Mouse (Mus musculus): ENCODE data around the gene Miga1. TPM values are rescaled to one million over a fixed set of nuclear protein-coding genes. Genes with fewer than 3 reads are reported as not detected.
"Not testable (repeated sequence)": the region's sequence is repeated elsewhere in the genome, so short reads cannot be mapped to it uniquely, and the experiment has no call there.

Miga1 gene
- polyA plus RNA-seq, 1 experiment, result 13.2 TPM

DNA sequence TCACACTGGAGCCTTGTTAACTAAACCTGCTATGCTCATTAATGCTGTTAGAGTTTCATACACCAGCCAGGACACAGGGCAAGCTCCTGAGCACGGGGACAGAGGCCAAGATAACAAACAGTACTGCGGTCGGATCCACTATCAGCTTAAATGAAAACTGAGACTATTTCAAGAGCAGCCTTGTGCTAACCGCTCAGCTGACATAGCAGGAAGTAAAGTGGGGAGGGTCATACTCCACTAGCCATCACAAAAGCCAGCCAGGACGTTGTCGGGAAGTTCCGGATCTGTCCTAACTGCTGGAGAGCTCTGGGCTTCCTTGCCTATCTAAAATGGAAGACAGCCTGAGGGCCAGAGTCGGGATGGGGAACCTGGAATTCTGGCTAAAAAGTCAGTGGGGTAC, 78.3 kb downstream of the Miga1 start:
- H3K4me1 ChIP-seq (ENCODE audit: control insufficient read depth, insufficient read depth, low read length), result 0 out of 2 replicates have a peak, but pooled peaks cover 2% of the 10 kb centered on the region
- no peak overlapping the region for H3K4me3 ChIP-seq (ENCODE audit: insufficient read depth, low read length)
- H3K27ac ChIP-seq (ENCODE audit: insufficient read depth, low read length), result no peak overlapping the region
- TF ChIP-seq CTCF (IDR thresholded peaks at IDR 0.05; ENCODE audit: borderline replicate concordance, insufficient read depth, low read length) (no peak), POLR2A (IDR thresholded peaks at IDR 0.05; ENCODE audit: low read depth, low read length) (no peak)

DNA sequence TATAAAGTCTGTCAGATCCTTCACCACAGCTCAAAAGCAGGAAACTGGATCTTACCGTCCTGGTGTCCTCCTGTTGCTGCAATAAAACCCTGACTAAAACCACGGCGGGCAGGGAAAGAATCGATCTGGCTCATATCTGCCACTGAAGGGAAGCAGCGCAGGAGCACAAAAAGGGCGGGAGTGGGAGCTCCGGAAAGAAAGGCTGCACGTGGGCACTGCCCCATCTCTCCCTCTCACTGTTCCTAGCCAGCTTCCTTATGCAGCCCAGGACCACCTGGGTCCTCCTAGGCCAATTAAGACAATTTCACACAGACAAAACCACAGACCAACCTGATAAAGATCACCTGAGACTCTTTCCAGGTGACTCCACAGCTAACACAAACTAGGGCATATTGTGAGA, 78.8 kb downstream of the Miga1 start:
- no peak overlapping the region for H3K4me3 ChIP-seq (ENCODE audit: insufficient read depth, low read length)
- TF ChIP-seq CTCF (IDR thresholded peaks at IDR 0.05; ENCODE audit: borderline replicate concordance, insufficient read depth, low read length) (no peak), POLR2A (IDR thresholded peaks at IDR 0.05; ENCODE audit: low read depth, low read length) (no peak)

DNA sequence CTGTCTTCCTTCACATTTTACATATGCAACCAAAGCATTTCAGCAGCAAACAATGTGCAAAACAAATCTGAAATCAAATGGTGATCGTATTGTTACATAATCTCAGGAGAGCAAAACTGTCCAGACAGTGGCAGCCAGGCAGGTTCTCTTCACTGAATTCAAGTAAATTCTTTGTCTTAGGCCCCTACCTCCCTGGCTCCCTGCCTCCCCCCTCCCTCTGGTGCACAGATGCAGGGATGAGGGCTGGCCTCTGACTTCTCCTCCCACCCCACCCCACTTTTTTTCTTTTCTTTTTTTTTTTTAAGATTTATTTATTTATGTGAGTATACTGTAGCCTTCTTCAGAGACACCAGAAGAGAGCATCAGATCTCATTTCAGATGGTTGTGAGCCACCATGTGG, 79.8 kb downstream of the Miga1 start:
- Histone ChIP-seq H3K27ac (ENCODE audit: insufficient read depth, low read length) (no peak overlapping the region), H3K4me3 (ENCODE audit: insufficient read depth, low read length) (no peak overlapping the region), H3K4me1 (ENCODE audit: control insufficient read depth, insufficient read depth, low read length) (0 out of 2 replicates have a peak, but pooled peaks cover 2% of the 10 kb centered on the region)
- TF ChIP-seq POLR2A (IDR thresholded peaks at IDR 0.05; ENCODE audit: low read depth, low read length) (no peak), CTCF (IDR thresholded peaks at IDR 0.05; ENCODE audit: borderline replicate concordance, insufficient read depth, low read length) (no peak)

More for the DNA sequence above, 78.8 kb downstream of the Miga1 start:
- Histone ChIP-seq H3K4me1 (ENCODE audit: control insufficient read depth, insufficient read depth, low read length) (0 out of 2 replicates have a peak, but pooled peaks cover 2% of the 10 kb centered on the region), H3K27ac (ENCODE audit: insufficient read depth, low read length) (no peak overlapping the region)

DNA sequence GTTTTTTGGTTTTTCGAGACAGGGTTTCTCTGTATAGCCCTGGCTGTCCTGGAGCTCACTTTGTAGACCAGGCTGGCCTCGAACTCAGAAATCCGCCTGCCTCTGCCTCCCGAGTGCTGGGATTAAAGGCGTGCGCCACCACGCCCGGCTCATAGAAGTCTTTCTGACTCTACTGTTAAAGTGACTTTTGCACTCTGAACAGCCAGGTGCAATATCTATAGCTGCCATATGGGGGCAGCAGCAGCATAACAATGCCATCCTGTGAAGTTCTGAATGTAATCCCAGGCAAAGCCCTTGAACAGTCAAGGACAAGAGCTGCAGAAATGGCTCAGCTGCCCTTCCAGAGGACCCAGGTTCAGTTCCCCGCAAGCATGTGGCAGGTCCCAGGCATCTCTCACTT, 80.8 kb downstream of the Miga1 start:
- not testable (repeated sequence) for H3K27ac ChIP-seq (ENCODE audit: insufficient read depth, low read length); H3K4me1 ChIP-seq (ENCODE audit: control insufficient read depth, insufficient read depth, low read length); H3K4me3 ChIP-seq (ENCODE audit: insufficient read depth, low read length)

DNA sequence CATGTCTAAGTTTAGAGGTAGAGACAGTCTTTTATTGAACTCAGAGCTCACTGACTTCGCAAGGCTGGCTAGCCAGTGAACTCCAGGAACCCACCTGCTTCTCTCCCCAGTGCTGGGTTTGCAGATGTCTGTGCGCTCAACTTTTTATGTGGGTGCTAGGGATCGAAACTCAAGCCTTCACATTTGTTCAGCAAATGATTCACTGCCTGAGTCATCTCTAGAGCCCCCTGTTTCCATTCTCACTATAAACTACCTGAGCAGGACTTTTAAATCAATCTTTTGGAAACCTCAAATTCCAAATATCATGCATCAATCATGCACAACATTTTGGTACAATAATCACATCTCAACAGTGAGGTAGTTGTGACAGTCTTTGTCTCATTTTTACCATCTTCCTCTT, 82.7 kb downstream of the Miga1 start:
- Histone ChIP-seq H3K4me3 (ENCODE audit: insufficient read depth, low read length) (no peak overlapping the region), H3K4me1 (ENCODE audit: control insufficient read depth, insufficient read depth, low read length) (0 out of 2 replicates have a peak, but pooled peaks cover 2% of the 10 kb centered on the region), H3K27ac (ENCODE audit: insufficient read depth, low read length) (no peak overlapping the region)
- TF ChIP-seq POLR2A (IDR thresholded peaks at IDR 0.05; ENCODE audit: low read depth, low read length), result no peak
- no peak for TF ChIP-seq CTCF (IDR thresholded peaks at IDR 0.05; ENCODE audit: borderline replicate concordance, insufficient read depth, low read length)

DNA sequence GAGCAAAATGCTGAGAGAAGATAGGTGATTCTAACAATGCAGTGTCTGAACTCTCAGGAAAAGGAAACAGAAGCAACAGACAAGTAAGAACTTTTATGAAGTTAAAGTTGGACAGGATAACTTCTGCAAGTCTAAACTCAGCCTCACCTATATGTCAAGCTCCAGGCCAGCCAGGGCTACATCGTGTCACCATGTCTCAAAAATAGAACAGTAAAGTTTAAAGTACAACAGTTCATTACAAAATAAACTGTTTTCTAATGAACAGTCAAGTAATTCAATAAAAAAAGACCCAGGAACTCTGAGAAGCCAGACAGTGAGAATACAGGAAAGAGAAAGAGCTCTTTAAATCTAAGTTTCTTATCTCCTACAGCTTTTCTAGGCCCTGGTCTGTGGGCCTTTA, 89.7 kb downstream of the Miga1 start:
- TF ChIP-seq POLR2A (IDR thresholded peaks at IDR 0.05; ENCODE audit: low read depth, low read length) (no peak), CTCF (IDR thresholded peaks at IDR 0.05; ENCODE audit: borderline replicate concordance, insufficient read depth, low read length) (no peak)
- Histone ChIP-seq H3K4me1 (ENCODE audit: control insufficient read depth, insufficient read depth, low read length) (no peaks in the 10 kb centered on the region), H3K4me3 (ENCODE audit: insufficient read depth, low read length) (no peak overlapping the region), H3K27ac (ENCODE audit: insufficient read depth, low read length) (no peak overlapping the region)

DNA sequence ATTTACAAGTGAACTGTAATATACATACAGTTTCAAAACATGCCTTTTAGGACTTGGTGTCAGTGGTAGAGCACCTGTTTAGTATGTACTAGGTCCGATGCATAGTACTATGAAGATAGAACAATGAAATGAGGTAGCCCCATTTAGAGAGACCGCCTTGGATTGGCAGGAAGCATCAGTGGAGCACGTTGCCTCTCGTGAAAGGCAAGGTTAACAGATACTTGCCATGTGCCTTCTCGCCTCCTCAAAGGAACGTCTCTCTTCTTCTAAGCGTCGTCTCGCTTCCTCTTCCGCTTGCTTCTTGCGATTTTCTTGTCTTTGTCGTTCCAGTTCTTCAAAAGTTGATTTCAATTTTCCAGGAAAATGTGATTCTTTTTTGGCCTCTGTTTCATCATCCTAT, 92.5 kb downstream of the Miga1 start:
- no peaks in the 10 kb centered on the region for H3K4me1 ChIP-seq (ENCODE audit: control insufficient read depth, insufficient read depth, low read length)
- no peak for TF ChIP-seq CTCF (IDR thresholded peaks at IDR 0.05; ENCODE audit: borderline replicate concordance, insufficient read depth, low read length)
- TF ChIP-seq POLR2A (IDR thresholded peaks at IDR 0.05; ENCODE audit: low read depth, low read length), result no peak

DNA sequence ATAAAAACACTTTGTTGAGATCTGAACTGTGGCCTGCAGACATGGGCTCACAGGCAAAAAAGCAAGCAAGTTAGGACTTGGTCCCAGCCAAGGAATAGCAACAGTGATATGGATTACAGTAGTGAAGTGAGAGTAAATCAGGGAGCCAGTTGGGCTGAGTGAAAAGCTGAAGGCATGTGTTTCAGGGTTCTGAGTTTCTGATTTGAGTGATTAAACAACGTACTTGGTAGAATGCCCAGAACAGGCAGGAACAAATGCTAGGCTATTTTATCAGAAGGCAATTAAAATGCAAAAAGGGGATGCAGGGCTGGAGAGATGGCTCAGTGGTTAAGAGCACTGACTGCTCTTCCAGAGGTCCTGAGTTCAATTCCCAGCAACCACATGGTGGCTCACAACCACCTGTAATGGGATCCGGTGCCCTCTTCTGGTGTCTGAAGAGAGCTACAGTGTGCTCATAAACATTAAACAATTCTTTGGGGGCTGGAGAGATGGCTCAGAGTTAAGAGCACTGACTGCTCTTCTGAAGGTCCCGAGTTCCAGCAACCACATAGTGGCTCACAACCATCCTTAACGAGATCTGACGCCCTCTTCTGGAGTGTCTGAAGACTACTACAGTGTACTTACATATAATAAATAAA, 94.8 kb downstream of the Miga1 start:
- no peak overlapping the region for H3K27ac ChIP-seq (ENCODE audit: insufficient read depth, low read length)
- TF ChIP-seq POLR2A (IDR thresholded peaks at IDR 0.05; ENCODE audit: low read depth, low read length), result no peak
- TF ChIP-seq CTCF (IDR thresholded peaks at IDR 0.05; ENCODE audit: borderline replicate concordance, insufficient read depth, low read length), result no peak
- no peaks in the 10 kb centered on the region for H3K4me1 ChIP-seq (ENCODE audit: control insufficient read depth, insufficient read depth, low read length)
- no peak overlapping the region for H3K4me3 ChIP-seq (ENCODE audit: insufficient read depth, low read length)

More for the DNA sequence above, 92.5 kb downstream of the Miga1 start:
- no peak overlapping the region for H3K27ac ChIP-seq (ENCODE audit: insufficient read depth, low read length)
- no peak overlapping the region for H3K4me3 ChIP-seq (ENCODE audit: insufficient read depth, low read length)

DNA sequence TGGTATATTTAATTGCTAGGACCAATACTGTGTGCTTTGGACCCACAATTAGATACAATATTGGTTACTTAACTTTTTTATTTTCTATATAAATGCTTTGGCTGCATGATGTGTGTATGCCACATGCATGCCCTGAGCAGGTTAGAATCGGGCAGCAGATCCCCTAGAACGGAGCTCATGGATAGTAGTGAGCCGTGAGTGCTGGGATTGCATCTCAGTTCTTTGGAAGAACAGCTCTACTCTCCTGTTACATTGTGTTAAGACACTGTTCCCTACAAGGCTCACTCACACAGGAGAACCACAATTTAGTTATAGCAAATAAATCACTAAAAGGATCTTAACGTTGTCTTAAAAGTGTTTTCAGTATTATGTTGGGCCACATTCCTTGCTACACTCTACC, 96.9 kb downstream of the Miga1 start:
- H3K27ac ChIP-seq (ENCODE audit: insufficient read depth, low read length), result no peak overlapping the region
- no peak for TF ChIP-seq CTCF (IDR thresholded peaks at IDR 0.05; ENCODE audit: borderline replicate concordance, insufficient read depth, low read length)
- no peak for TF ChIP-seq POLR2A (IDR thresholded peaks at IDR 0.05; ENCODE audit: low read depth, low read length)
- H3K4me1 ChIP-seq (ENCODE audit: control insufficient read depth, insufficient read depth, low read length), result no peaks in the 10 kb centered on the region

DNA sequence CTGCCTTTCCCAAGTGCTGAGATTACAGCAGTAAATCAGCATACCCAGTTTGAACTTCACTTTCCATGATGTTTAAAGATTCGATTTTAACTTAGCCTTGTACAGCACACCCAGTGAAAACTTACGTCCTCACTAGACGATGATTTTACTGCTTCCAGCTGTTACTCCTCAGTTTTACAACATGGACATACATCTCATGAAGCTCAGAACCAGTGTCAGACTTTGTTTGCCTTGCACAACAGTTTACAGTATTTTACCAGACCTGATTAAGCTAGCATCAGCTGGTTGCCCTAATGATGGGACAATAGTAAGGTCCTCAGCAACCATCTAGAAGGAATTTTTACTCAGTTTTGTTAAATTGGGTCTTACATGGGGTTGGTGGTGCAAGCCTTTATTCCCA, 99.1 kb downstream of the Miga1 start:
- no peak overlapping the region for H3K27ac ChIP-seq (ENCODE audit: insufficient read depth, low read length)
- no peak overlapping the region for H3K4me3 ChIP-seq (ENCODE audit: insufficient read depth, low read length)
- no peak for TF ChIP-seq CTCF (IDR thresholded peaks at IDR 0.05; ENCODE audit: borderline replicate concordance, insufficient read depth, low read length)
- no peak for TF ChIP-seq POLR2A (IDR thresholded peaks at IDR 0.05; ENCODE audit: low read depth, low read length)
- H3K4me1 ChIP-seq (ENCODE audit: control insufficient read depth, insufficient read depth, low read length), result 0 out of 2 replicates have a peak, but pooled peaks cover 3% of the 10 kb centered on the region

More for the DNA sequence above, 96.9 kb downstream of the Miga1 start:
- H3K4me3 ChIP-seq (ENCODE audit: insufficient read depth, low read length), result no peak overlapping the region

Data from embryonic fibroblast, embryonic 13.5 days (primary cell).